Mouse (Mus musculus) retina, adult 2 months (tissue): ENCODE measurements at regions not wholly inside any gene's neighbourhood (a gene's known extent, or its start where the extent isn't known, plus 50 kb on each side); places are given as distances from the start of the nearest gene placed in this dataset.

ENCODE experiments used
- DNase-seq: peaks from one replicate; pipeline ENCODE4 v3.0.0-alpha.2; 2012; ENCODE audit warnings: low read depth, low spot score

DNA sequence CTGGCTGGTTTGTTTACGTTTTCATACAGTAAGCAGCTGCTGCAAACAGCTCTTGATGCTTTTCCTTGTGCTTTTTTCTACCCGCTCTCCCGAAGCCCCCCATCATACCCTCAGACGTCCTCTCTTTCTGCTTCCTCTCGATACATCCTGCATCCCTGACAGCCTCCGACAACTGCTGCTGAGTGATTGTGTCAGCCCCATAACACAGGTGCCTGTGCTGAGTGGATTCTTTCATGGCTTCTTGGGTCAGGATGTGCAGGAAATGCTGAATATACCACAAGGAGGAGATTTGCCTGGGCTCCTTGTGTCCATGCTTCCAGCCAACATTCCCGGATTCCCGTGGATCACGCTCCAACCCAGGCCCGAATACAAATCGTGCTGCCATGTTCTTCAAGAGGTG is 98.6 kb upstream of the Pgrmc2 start:
- no peak for DNase-seq

DNA sequence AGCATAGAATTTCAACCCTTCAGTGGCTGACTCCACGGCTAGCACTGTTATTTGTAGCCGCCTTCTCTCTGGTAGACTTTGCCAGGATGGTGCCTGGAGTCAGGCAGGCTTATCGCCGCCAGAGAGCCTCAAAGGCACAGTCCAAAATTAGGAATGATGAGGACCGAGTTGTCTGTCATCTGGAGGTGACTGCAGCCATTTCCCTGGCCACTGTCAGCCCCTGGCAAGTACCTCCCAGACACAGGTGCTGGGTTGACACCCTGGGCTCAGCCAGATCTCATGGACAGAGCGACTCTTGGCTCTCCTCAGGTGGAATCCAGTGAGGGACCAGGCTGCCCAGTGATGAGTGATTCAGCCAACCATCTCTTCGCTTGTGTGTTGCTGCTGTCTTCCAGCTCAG is 98.1 kb upstream of the Pgrmc2 start:
- DNase-seq, result no peak

DNA sequence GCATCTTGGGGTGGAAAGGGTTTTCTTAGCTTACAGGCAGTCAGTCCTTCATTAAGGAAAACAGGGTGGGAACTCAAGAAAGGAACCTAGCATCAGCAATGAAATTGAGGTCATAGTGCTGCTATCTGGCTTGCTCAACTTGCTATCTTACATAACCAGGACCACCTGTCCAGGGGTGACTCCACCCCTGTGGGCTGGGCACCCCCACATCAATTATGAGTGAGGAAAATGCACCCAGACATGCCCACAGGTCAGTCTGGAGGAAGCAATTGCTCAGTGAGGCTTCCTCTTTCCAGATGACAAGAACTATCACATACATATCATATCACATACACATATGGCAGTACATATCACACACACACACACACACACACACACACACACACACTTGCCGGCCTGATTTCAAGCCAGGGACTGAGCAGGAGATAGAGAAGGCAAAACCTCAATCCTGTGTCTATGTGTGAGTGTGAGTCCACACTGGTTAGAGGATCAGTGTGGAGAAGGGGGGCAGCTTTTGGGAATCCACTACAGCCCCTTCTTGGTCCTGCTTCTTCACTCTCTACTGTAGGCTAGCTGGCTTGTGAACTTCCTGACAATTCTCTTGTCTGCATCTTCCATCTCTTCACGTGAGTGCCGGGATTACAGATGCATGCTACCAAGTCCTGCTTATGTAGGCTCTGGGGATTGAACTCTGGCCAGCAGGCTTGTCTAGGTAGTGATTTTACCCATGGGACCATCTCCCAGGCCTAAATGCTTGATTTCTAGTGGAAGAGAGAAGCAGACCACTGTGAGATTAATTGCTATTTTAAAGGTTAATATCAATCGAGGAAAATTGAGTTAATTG is 96.4 kb upstream of the Pgrmc2 start:
- DNase-seq, result no peak

DNA sequence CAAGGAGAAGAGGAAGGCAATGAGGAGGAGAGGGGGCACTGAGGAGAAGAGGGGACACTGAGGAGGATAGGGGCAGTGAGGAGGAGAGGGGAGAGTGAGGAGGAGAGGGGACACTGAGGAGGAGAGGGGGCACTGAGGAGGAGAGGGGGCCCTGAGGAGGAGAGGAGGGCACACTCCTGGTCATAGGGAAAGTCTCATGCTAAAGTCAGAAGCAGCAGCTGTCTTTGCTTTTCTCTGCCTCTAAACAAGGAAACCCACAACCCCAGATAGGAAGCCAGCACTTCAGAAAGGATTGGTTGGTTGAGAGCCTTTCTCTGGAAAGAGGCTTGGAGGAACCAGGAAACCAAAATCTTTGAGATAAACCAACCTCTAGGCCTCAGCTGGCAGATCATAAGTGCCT is 94.3 kb upstream of the Pgrmc2 start:
- DNase-seq, result no peak

- DNase-seq, result no peak
Measured at GRCm38 (mm10) chr3:41175356-41175755, 92.5 kb upstream of the Pgrmc2 start.

DNA sequence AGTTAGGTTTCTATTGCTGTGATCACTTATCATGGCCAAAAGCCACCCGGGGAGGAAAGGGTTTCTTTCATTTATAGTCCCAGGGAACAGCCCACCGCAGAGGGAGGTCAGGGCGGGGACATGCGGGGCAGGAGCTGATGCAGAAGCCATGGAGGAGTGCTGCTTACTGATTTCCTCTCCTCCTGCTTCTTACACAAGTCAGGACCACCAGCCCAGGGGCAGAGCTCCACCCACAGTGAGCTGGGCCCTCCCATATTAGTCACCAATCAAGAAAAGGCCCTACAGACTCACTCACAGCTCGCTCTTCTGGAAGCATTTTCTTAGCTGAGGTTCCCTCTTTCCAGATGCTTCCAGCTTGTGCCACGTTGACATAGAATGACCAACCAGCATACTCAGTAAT is 90.7 kb upstream of the Pgrmc2 start:
- DNase-seq, result no peak

- DNase-seq, result no peak
Measured at GRCm38 (mm10) chr3:41172306-41173215, 89.7 kb upstream of the Pgrmc2 start.

GRCm38 (mm10) chr3:41171772-41172171 is 88.9 kb upstream of the Pgrmc2 start:
- DNase-seq, result no peak

GRCm38 (mm10) chr3:41171310-41171709 is 88.5 kb upstream of the Pgrmc2 start:
- DNase-seq, result no peak

DNA sequence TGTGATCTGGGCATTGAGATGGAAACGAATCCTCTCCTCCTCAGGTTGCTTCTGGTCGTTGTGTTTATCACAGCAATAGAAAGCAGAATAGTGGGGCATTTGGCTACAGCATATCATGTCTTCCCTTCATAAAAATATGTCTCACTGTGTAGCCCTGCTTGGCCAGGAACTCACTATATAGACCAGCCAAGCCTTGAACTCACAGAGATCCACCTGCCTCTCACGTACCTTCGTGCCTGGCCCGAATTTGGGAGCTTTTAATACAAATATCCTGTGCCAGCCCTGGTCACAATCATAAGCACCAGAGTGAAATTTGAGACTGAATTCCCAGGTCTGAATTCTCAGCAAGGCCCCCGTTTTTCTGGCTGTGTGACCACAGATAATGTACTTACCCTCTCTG is 87.7 kb upstream of the Pgrmc2 start:
- DNase-seq, result no peak

DNA sequence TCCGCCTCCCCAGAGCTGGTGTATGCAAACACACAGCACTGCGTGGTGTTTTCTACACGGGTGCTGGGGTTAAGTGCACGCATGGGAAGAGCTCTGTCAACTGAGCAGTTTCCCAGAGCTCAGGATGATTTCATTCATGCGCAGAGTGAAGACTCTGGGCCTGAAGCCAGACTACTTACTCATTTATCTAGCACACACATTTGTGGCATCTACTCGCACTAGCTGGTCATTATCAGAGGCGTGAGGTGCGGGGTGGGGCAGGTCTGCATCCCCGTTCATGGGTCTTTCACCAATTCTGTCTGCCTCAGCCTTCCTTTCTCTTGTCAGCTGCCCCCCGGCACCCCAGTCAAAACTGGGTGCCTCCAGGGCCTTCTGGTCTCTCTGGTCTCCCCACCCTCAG is 86.6 kb upstream of the Pgrmc2 start:
- DNase-seq, result no peak

- DNase-seq, result no peak
Measured at GRCm38 (mm10) chr3:41168181-41168967, 85.5 kb upstream of the Pgrmc2 start.

DNA sequence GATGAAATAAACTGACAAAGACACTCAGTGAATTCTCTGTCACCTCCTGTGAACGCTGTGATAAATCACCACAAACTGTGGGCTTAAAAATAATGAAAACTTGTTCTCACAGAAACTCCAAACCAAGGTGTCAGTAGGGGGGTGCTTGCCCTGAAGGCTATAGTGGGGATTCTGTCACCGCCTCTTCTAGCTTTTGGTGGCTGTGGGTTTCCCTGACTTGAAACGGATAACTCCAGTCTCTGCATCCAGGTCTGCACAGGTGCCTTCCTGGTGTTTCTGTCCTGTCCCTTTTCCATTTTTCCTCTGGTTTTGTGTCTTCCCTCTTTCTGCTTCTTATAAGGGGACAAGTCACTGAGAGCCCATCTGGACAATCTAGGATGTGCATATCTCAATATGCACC is 84.6 kb upstream of the Pgrmc2 start:
- DNase-seq, result no peak

DNA sequence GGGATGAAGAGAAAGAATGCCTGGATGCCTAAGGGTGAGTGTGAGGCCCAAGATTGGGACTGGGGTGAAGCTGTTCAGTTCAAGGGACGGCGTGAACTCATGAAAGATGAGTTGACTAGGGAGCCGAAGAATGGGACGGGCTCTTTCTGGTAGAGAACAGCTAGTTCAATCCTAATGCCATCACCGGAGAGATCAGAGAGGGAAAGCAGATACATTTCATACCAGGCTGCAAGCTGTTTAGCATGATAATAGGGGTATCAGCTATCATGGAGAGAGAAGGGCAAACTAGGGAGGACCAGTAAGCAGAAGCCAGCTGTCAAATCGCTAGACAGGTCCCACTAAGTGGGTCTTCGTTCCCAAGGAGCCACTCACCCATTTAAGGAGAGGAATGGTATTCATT is 81.9 kb upstream of the Pgrmc2 start:
- no peak for DNase-seq

GRCm38 (mm10) chr3:41163767-41164166 is 80.9 kb upstream of the Pgrmc2 start:
- DNase-seq, result no peak

GRCm38 (mm10) chr3:41162514-41162913 is 79.7 kb upstream of the Pgrmc2 start:
- DNase-seq, result no peak

DNA sequence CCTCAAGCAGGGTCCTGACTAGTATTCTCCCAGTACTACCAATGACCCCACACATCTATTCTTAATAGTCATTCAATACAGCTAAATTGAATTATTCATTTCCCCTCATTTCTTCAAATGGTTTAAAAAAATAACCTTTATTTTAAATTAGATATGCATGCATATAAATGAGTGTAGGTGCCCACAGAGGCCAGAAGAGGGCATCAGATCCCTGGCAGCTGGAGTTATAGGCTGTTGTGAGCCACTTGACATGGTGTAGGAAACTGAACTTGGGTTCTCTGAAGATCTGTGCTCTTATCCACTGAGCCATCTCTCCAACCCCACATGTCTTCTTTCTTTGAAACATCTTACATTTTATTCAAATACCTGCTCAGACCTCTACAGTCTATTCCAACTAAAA is 77.8 kb upstream of the Pgrmc2 start:
- no peak for DNase-seq

DNA sequence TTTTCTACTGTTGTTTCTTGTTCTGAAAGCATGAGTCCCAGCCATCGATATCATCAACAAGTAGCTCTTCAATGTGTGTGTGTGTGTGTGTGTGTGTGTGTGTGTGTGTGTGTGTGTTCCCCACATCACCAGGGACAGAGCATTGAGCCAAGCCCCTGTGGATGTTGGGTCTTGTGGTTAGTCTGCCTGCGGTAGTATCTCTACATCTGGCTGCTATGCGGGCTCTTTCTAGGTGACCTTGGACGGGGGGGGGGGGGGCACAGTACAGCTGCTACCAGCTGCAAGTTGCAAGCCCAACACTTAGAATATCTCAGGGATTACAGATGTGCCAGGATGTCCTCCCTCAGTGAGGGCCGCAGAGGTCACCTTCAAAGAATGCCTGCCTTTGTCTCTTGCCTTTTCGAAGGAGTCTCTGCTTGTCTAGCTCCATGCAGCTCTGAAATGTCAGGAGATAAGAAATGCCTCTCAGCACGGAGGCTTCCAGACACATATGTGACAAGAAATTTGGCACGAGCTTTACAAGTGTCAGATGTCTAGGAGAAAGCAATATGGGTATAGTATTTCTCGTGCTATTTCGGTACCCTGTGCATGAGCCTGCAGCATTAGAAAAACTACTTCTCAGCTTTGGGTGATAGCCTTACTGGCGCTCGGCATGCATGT is 75.6 kb upstream of the Pgrmc2 start:
- DNase-seq, result no peak

DNA sequence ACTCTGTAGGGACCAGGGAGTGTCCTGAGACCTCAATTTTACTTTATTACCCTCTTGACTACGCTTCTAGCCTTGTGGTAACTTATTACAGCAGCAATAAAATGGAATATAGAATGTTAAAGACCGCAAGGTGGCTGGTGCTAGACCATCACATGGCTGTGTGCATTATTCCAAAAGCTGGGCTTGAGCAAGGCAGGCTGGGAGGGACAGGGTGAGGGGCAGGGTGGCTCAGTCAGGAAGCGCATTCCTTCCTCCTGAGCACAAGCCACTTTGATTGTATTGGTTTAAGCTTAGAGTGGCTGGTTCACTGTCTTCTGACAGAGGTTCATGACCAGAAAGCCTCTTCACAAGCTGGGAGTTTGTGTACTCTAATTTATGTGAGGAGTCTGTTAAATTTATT is 74.6 kb upstream of the Pgrmc2 start:
- DNase-seq, result no peak

- DNase-seq, result no peak
Measured at GRCm38 (mm10) chr3:41156562-41156961, 73.7 kb upstream of the Pgrmc2 start.

GRCm38 (mm10) chr3:41155132-41155760 is 72.4 kb upstream of the Pgrmc2 start:
- no peak for DNase-seq
